Mouse (Mus musculus) hindbrain, embryonic 13.5 days (tissue): ENCODE measurements around the gene Gm10309. TPM values are rescaled to one million over a fixed set of nuclear protein-coding genes. Genes with fewer than 3 reads are reported as not detected.

Source experiments
- polyA plus RNA-seq: library from polyadenylated mRNA; unstranded; fragments of >200 nt; fragmentation: Nextera tagmentation; extraction: Ambion mirVana; gene quantifications from 2 replicates; pipeline ENCODE4 v1.2.1, GENCODE M21; 2015

The Gm10309 gene
- polyA plus RNA-seq, 1 experiment from 2014 or later = 0.35 TPM

Other genes starting within 250 kb of the Gm10309 start
- 4.6 and 5.0 TPM in 2 replicates for gene Epas1, start 248.5 kb upstream of the Gm10309 start, polyA plus RNA-seq